Mouse (Mus musculus): ENCODE data around the gene Pla2g12b. TPM values are rescaled to one million over a fixed set of nuclear protein-coding genes. Genes with fewer than 3 reads are reported as not detected.
A peak's percentile ranks its signal among the peaks of the same experiment; 100 is the strongest.

Pla2g12b gene
- polyA plus RNA-seq, 1 experiment: 0.19 TPM

GRCm38 (mm10) chr10:59435746-59436145 is 32.3 kb downstream of the Pla2g12b start:
- Histone ChIP-seq H3K4me3 (ENCODE audit: control insufficient read depth, low read depth, low read length) (peak overlapping the region; percentile 24), H3K27ac (ENCODE audit: control insufficient read depth, insufficient read depth, low read depth, low read length) (no peak overlapping the region), H3K27me3 (ENCODE audit: control insufficient read depth, insufficient read depth, low read length) (no peaks in the 10 kb centered on the region), H3K36me3 (ENCODE audit: control insufficient read depth, insufficient read depth, low read length) (no peaks in the 10 kb centered on the region), H3K4me1 (ENCODE audit: control insufficient read depth, insufficient read depth, low read length) (peaks cover 5% of the 10 kb centered on the region)
- TF ChIP-seq CTCF (IDR thresholded peaks at IDR 0.05; ENCODE audit: control insufficient read depth, insufficient read depth, insufficient replicate concordance, low read depth, low read length): no peak
- no peak for TF ChIP-seq POLR2A (IDR thresholded peaks at IDR 0.05; ENCODE audit: control insufficient read depth, low read depth, low read length)

DNA sequence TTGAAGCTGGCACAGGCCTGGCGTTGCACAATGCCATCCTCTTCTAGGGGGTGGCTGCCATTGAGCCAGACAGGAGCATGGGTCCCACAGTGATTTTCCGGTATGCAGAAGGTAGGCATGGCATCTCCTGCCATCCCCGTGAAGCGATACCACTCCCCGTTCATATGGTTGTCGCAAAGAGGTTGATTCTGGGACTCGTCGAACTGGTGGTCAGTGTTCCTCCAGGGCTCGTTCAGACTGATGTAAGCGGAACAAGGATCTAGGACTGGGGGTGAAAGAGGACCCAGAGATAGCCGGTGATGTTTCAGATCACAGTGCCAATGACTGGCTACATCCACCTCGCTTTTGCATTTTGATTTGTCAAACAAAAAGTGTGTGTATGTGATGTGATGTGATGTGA is 35.2 kb downstream of the Pla2g12b start:
- TF ChIP-seq POLR2A (IDR thresholded peaks at IDR 0.05; ENCODE audit: control insufficient read depth, low read depth, low read length) (no peak), CTCF (IDR thresholded peaks at IDR 0.05; ENCODE audit: control insufficient read depth, insufficient read depth, insufficient replicate concordance, low read depth, low read length) (no peak)
- Histone ChIP-seq H3K36me3 (ENCODE audit: control insufficient read depth, insufficient read depth, low read length) (no peaks in the 10 kb centered on the region), H3K4me1 (ENCODE audit: control insufficient read depth, insufficient read depth, low read length) (peaks cover 5% of the 10 kb centered on the region), H3K4me3 (ENCODE audit: control insufficient read depth, low read depth, low read length) (no peak overlapping the region), H3K27ac (ENCODE audit: control insufficient read depth, insufficient read depth, low read depth, low read length) (no peak overlapping the region), H3K27me3 (ENCODE audit: control insufficient read depth, insufficient read depth, low read length) (no peaks in the 10 kb centered on the region)

GRCm38 (mm10) chr10:59439508-59439931 is 36.1 kb downstream of the Pla2g12b start:
- Histone ChIP-seq H3K27ac (ENCODE audit: control insufficient read depth, insufficient read depth, low read depth, low read length) (no peak overlapping the region), H3K4me3 (ENCODE audit: control insufficient read depth, low read depth, low read length) (no peak overlapping the region), H3K36me3 (ENCODE audit: control insufficient read depth, insufficient read depth, low read length) (no peaks in the 10 kb centered on the region), H3K27me3 (ENCODE audit: control insufficient read depth, insufficient read depth, low read length) (no peaks in the 10 kb centered on the region), H3K4me1 (ENCODE audit: control insufficient read depth, insufficient read depth, low read length) (peaks cover 5% of the 10 kb centered on the region)
- TF ChIP-seq POLR2A (IDR thresholded peaks at IDR 0.05; ENCODE audit: control insufficient read depth, low read depth, low read length) (no peak), CTCF (IDR thresholded peaks at IDR 0.05; ENCODE audit: control insufficient read depth, insufficient read depth, insufficient replicate concordance, low read depth, low read length) (no peak)

DNA sequence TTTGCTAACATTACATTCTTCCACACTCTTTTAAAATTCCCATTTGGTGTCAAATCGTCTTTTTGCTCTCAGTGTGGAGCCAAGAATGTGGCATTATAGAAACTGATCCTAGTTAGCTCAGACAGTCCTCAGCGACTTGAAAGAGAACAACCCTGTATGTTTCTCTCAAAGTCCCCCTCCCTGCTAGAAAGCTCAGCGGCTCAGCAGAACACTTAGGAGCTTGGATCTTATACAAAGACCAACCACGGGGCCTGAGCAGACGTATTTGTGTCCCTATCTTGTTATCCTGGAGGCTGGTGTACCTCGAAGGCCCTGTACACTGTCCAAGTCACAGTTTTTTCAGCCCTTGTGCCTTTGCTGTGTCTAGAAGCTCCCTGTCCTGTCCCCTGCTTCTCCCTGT is 36.7 kb downstream of the Pla2g12b start:
- Histone ChIP-seq H3K36me3 (ENCODE audit: control insufficient read depth, insufficient read depth, low read length) (no peaks in the 10 kb centered on the region), H3K27ac (ENCODE audit: control insufficient read depth, insufficient read depth, low read depth, low read length) (no peak overlapping the region; the same call in 1 of the 2 replicates), H3K4me3 (ENCODE audit: control insufficient read depth, low read depth, low read length) (no peak overlapping the region), H3K4me1 (ENCODE audit: control insufficient read depth, insufficient read depth, low read length) (peaks cover 7% of the 10 kb centered on the region), H3K27me3 (ENCODE audit: control insufficient read depth, insufficient read depth, low read length) (no peaks in the 10 kb centered on the region)
- TF ChIP-seq CTCF (IDR thresholded peaks at IDR 0.05; ENCODE audit: control insufficient read depth, insufficient read depth, insufficient replicate concordance, low read depth, low read length): no peak
- TF ChIP-seq POLR2A (IDR thresholded peaks at IDR 0.05; ENCODE audit: control insufficient read depth, low read depth, low read length): no peak

- Histone ChIP-seq H3K4me1 (ENCODE audit: control insufficient read depth, insufficient read depth, low read length) (peaks cover 2% of the 10 kb centered on the region), H3K27ac (ENCODE audit: control insufficient read depth, insufficient read depth, low read depth, low read length) (no peak within 1 kb of the TSS), H3K27me3 (ENCODE audit: control insufficient read depth, insufficient read depth, low read length) (no peaks in the 10 kb centered on the region), H3K4me3 (ENCODE audit: control insufficient read depth, low read depth, low read length) (no peak within 1 kb of the TSS), H3K36me3 (ENCODE audit: control insufficient read depth, insufficient read depth, low read length) (no peaks in the 10 kb centered on the region)
- TF ChIP-seq CTCF (IDR thresholded peaks at IDR 0.05; ENCODE audit: control insufficient read depth, insufficient read depth, insufficient replicate concordance, low read depth, low read length) (no peak), POLR2A (IDR thresholded peaks at IDR 0.05; ENCODE audit: control insufficient read depth, low read depth, low read length) (no peak)
Measured at GRCm38 (mm10) chr10:59441735-59442134, 38.3 kb downstream of the Pla2g12b start, which contains the start of gene Oit3. Gene Oit3 (minus strand): TSS chr10:59441778.

DNA sequence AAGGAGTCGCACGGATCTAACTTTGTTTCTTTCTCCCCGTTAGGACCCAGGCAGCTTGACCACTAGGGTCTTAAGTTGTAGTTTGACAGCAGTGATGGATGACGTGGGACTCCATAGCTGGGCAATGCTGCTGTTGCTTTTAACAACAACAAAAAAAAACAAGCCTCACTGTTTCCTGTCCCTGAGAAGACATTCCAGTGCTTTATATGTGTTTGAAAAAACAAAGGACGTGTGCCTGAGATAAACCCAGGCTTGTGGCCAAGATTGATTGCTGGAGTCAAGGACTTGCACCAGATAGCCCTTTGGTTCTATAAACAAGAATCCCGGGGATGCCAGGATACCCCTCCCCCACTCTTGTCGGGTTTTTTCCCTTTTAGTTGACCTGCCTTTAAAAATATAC is 39.8 kb downstream of the Pla2g12b start:
- Histone ChIP-seq H3K36me3 (ENCODE audit: control insufficient read depth, insufficient read depth, low read length) (no peaks in the 10 kb centered on the region), H3K27me3 (ENCODE audit: control insufficient read depth, insufficient read depth, low read length) (no peaks in the 10 kb centered on the region), H3K27ac (ENCODE audit: control insufficient read depth, insufficient read depth, low read depth, low read length) (no peak overlapping the region), H3K4me3 (ENCODE audit: control insufficient read depth, low read depth, low read length) (no peak overlapping the region), H3K4me1 (ENCODE audit: control insufficient read depth, insufficient read depth, low read length) (peaks cover 2% of the 10 kb centered on the region)
- no peak for TF ChIP-seq CTCF (IDR thresholded peaks at IDR 0.05; ENCODE audit: control insufficient read depth, insufficient read depth, insufficient replicate concordance, low read depth, low read length)
- TF ChIP-seq POLR2A (IDR thresholded peaks at IDR 0.05; ENCODE audit: control insufficient read depth, low read depth, low read length): no peak

DNA sequence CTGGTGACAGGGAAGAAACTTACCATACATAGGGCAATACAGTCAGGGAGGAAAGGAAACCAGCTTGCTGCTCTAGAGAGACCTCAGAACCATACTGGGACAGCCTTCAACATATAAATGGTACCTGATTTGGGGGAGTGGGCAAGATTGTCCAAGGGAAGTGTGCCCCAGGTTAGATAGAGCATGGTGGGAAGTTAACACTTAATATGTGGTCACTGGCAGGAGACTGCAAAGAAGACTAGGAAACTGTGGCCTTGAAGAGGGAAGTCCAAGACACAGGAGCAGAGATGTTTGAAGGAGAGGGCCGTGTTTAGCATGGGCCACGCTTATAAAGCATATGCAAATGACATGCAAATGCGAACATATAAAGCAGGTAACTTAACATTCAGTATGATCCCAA is 40.6 kb downstream of the Pla2g12b start:
- H3K27ac ChIP-seq (ENCODE audit: control insufficient read depth, insufficient read depth, low read depth, low read length): no peak overlapping the region
- TF ChIP-seq CTCF (IDR thresholded peaks at IDR 0.05; ENCODE audit: control insufficient read depth, insufficient read depth, insufficient replicate concordance, low read depth, low read length) (no peak), POLR2A (IDR thresholded peaks at IDR 0.05; ENCODE audit: control insufficient read depth, low read depth, low read length) (no peak)
- H3K36me3 ChIP-seq (ENCODE audit: control insufficient read depth, insufficient read depth, low read length): no peaks in the 10 kb centered on the region
- no peak overlapping the region for H3K4me3 ChIP-seq (ENCODE audit: control insufficient read depth, low read depth, low read length)
- H3K4me1 ChIP-seq (ENCODE audit: control insufficient read depth, insufficient read depth, low read length): peaks cover 2% of the 10 kb centered on the region
- H3K27me3 ChIP-seq (ENCODE audit: control insufficient read depth, insufficient read depth, low read length): no peaks in the 10 kb centered on the region

DNA sequence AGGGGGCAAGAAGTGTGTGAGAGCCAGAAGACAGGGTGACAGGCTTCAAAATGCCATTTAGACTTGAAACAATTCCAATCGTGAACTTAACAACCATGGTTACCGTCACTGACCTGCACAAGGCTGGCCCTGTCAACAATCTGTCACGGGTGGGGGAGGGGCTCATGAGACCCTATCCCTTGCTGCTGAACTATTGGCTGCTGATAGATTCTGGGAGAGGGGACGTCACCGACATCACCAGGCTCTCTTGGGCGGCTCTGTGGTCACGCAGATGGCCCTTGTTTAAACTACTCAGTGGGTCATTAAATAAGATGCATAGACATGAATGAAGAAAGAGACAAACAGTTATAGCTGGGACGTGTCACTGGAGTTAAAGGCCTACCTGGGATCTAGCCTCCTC is 41.2 kb downstream of the Pla2g12b start:
- no peaks in the 10 kb centered on the region for H3K36me3 ChIP-seq (ENCODE audit: control insufficient read depth, insufficient read depth, low read length)
- H3K27ac ChIP-seq (ENCODE audit: control insufficient read depth, insufficient read depth, low read depth, low read length): no peak overlapping the region
- H3K4me1 ChIP-seq (ENCODE audit: control insufficient read depth, insufficient read depth, low read length): peaks cover 2% of the 10 kb centered on the region
- no peak overlapping the region for H3K4me3 ChIP-seq (ENCODE audit: control insufficient read depth, low read depth, low read length)
- H3K27me3 ChIP-seq (ENCODE audit: control insufficient read depth, insufficient read depth, low read length): no peaks in the 10 kb centered on the region
- TF ChIP-seq CTCF (IDR thresholded peaks at IDR 0.05; ENCODE audit: control insufficient read depth, insufficient read depth, insufficient replicate concordance, low read depth, low read length): no peak
- TF ChIP-seq POLR2A (IDR thresholded peaks at IDR 0.05; ENCODE audit: control insufficient read depth, low read depth, low read length): no peak

Measured in testis, adult 2 months (tissue).